Mouse (Mus musculus): ENCODE data around the gene Podxl2.

DNA sequence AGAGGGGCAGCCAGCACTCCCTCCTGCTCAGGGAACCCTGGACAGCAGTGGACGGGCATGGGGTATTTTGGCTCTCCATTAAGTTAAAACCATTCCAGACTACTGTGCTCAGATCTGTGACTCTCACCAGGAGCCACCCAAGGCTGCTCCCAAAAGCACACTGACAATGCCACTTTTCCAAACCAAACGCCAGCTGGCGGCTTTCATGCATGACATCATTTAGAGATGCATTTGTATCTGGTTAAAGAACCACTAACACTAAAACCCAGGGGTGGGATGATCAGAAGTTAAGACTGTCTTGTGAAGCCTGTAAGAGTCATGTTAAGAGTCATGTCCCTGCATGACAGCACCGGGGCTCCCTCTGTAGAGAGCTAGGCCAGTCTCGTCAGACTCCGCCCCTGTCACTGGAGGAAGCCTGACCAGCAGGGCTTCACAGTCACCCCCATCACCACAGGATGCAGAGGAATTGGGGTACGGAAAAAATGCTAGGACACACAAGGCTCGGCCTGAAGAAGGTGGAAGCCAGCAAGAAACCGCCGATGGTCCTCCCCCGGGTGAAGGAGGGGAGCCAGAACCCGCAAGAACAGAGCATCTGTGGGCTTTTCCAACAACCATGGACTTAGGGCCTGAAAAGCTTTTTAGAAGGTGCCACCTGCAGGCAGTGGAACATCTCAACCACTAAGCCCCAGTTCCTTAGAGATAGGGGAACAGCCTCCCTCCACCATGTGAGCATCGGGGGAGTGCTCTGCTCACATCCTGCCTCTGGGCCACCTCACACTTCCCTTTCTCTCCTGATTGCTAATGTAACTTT is 47.2 kb downstream of the Podxl2 start:
- TF ChIP-seq POLR2A (IDR thresholded peaks at IDR 0.05; ENCODE audit: borderline replicate concordance, insufficient read depth, low read length): no peak
- peak; percentile 19; the same call in 1 of the 2 replicates for TF ChIP-seq CTCF (IDR thresholded peaks at IDR 0.05; ENCODE audit: borderline replicate concordance, insufficient read depth, low read depth, low read length)

All from cerebellum, adult 2 months (tissue).